Mouse (Mus musculus): Measurements from ENCODE around the gene Chmp1a.

The Chmp1a gene

GRCm38 (mm10) chr8:123155177-123155576 lies 57.4 kb downstream of the Chmp1a start:
- no peak for DNase-seq (ENCODE audit: low spot score)

All from embryo, embryonic 10 days (tissue).